Mouse (Mus musculus): ENCODE results near the gene Dtl.
"Not testable (repeated sequence)": the region's sequence is repeated elsewhere in the genome, so short reads cannot be mapped to it uniquely, and the experiment has no call there.

Gene Dtl

DNA sequence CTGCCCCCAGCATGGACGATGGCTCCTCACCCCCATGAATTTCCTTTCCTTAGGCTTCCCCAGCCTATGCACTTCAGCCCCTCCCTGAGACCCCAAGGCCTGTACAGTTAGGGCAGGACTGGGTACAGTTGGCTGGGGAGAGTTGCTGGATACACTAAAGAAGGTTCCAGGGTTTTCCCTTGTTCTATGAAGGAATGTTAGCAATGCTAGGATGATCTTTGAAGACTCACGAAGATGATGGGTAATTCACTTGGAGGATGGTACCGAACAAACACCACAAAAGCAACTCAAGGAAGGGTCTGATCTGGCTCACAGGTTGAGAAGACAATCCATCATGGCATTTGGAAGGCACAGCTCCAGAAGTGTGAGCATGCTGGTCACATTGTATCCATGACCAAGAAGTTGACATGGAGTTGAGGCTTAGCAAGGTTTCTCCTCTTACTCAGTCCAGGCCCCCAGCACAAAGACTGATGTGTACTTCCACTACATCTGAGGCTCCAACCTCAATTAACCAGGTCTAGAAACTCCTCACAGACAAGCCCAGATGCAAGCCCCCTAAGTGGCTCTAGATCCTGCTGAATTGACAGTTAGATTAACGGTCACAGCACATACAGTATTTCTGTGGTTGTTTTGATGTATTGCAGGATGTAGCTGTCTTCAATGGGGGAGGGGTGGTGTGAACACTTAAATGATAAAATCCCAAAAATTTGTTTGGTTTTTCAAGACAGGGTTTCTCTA, 55.8 kb downstream of the Dtl start:
- DNase-seq (ENCODE audit: low spot score), result no peak

DNA sequence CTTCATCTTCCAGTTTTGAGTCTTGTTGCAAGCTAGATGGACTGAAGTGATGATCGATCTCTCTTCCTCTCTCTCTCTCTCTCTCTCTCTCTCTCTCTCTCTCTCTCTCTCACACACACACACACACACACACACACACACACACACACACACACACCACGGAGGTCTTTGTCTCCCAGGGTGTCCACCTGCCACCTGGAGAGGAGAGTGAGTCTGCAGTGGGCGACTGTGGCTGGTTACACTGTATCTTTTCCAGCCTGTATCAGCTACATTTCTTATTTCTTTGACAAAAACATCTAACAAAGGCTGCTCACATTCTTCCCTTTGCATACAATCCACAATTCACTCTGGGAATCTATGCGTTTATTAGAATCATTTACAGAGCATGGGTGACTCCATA, 56.4 kb downstream of the Dtl start:
- no peak for DNase-seq (ENCODE audit: low spot score)

DNA sequence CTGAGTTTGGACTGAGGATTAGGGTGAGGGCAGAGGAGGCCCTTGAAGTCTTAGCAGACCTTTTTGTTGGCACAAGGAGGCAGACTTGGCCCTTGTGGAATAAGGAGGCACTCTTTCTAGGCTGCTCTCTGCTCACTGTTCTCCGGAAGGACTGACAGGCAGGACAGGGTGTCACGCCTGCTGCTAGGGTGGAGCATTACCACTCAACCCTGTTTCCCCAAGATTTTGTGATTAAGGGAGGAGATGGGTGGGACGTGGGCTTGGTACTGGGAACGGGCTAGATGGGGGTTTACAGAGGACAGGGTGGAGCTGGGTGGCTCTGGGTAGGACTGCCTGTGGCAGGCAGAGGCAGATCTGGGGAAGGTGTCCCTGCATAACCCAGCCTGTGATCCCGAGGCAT, 57.4 kb downstream of the Dtl start:
- DNase-seq (ENCODE audit: low spot score), result no peak

DNA sequence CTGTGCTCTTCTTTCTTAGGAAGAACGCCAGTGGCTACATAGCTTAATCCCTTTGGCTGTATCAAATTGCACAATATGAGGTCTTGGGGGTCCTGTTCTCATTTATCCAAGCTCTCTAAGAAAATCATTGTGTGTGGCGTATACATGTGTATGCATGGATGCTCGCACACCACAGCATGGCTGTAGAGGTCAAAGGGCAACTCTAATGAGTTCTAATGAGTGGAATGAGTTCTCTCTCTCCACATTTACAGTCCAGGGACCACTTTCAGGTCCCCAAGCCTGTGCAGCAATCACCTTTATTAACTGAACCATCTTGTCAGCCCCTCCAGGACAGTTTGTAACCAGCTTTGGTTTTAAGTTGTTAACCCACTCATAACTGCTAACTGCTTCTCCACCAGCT, 58.3 kb downstream of the Dtl start:
- DNase-seq (ENCODE audit: low spot score), result no peak

DNA sequence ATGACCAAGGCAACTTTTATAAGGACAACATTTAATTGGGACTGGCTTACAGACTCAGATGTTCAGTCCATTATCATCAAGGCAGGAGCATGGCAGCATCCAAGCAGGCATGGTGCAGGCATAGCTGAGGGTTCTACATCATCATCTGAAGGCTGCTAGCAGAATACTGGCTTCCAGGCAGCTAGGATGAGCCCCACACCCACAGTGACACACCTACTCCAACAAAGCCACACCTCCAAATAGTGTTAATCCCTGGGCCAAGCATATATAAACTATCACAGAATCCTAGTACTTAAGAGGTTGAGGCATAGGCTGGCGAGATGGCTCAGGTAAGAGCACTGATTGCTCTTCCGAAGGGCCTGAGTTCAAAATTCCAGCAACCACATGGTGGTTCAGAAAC, 59.0 kb downstream of the Dtl start:
- DNase-seq (ENCODE audit: low spot score), result not testable (repeated sequence)

DNA sequence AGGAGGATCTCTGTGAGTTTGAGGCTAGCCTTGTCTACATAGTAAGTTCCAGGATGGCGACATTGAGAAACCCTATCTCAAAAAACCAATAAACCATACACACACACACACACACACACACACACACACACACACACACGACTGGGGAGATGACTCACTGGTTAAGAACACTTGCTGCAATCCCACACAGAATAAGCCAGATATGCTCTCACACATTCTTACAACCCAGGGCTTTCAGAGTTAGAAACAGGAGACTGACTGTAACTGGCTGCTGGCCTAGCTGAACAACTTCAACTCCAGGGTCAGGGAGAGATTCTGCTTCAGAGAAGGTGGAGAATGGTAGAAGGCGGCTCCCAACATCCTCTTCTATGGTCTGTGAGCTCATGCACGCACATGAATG, 62.1 kb downstream of the Dtl start:
- DNase-seq (ENCODE audit: low spot score), result no peak

DNA sequence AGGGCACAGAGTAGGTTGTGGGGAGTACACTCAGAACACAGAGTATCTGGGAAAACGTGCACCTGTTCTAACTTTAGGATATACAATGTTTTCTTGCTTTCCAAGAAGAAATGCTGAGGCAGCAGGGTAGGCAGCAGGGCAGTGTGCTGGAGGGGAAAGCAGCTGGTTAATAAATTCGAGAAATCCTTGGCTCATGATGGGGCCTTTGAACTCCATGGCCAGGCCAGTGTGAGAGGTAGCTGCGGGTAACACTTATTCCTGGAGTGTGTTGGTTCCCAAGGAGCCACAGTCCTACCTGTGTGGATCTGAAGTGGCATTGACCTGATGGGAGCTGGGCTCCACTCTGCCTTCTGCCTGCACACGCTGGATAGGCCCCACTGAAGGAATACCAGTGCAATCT, 63.0 kb downstream of the Dtl start:
- no peak for DNase-seq (ENCODE audit: low spot score)

DNA sequence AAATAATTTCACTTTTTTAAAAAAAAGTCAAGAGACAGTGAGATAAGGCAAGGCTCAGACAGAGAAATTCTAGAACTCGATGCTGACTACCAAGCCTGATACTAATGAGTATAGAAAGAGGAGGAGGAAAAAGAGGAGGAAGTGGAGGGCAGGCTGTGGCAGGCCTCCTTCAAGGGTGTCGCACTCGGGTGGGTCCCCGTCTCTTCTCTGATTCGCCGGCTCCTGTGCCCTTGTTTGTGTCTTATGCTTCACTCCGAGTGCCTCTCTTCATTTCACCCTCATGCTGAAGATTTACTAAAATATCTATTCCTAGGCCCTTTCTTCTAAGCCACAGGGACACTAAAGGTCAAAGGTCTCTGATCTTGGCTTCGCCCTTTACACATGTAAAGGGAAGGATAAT, 63.8 kb downstream of the Dtl start:
- no peak for DNase-seq (ENCODE audit: low spot score)

DNA sequence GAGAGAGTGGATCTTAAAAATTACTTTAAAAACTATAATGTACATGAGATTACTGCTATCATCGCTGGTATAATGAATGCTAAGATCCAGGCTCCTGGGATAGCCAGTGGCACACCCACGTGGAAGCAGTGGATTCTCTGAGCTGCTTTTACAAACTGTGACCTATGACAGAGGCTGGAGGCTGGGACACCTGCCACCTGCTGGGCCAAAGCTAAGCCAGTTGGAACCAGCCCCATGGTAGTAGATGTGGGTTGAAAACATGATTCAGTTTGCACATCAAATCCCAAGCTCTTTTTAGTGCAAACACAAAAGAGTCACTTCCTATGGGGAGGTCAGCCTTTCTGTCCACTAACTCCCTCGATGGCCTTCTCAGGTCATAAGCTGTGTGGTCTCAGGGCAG, 65.5 kb downstream of the Dtl start:
- no peak for DNase-seq (ENCODE audit: low spot score)

DNA sequence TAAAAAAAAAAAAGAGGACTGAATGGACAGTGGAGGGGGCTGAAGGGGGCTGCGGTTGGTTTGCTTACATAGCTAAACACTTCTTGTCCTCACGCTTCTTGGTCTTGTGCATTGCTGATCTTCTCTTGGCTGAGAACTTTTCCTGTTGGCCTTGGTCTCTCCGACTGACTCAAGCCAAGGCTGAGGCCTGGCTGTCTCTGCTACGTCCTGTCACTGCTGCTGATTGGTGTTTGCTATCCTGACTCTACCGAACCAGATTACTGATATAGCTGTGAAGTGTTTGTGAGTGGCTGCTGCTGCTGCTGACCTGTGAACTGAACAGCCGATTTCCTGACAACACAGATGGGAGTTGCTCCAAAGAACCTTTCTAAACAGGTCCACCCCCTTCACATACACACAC, 66.2 kb downstream of the Dtl start:
- DNase-seq (ENCODE audit: low spot score), result no peak

DNA sequence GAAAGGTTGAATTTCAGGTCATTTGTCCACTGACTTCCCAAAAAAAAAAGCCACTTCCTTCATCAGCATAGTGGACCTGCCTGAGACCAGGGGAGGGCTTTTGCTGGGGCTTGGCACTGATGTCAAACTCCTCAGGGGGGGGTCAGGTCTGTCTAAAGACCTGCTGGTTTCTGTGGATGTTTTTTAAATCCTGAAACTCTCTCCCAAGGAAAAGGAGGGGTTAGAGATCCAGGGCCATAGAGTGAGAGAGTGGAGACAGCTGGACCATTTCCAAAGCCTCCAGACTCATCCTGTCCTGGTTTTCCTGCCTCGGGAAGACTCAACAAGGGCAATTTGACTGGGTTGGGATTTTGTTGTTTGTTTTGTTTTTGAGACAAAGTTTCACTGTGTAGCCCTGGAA, 68.6 kb downstream of the Dtl start:
- no peak for DNase-seq (ENCODE audit: low spot score)

DNA sequence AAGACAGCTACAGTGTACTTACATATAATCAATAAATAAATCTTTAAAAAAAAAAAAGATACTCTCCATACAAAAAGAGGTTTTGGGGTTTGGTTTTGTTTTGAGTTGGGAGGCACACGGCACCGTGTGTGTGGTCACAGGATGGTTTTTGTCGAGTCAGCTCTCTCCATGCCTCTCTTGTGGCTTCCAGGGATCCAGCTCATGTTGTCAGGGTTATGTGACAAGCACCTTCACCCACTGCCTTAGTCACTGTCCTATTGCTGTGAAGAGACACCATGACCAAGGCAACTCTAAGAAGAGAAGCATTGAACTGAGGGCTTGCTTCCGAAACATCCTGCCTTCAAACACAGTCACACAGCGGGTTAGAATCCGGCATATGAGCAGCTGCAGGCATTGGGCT, 75.7 kb downstream of the Dtl start:
- no peak for DNase-seq (ENCODE audit: low spot score)

DNA sequence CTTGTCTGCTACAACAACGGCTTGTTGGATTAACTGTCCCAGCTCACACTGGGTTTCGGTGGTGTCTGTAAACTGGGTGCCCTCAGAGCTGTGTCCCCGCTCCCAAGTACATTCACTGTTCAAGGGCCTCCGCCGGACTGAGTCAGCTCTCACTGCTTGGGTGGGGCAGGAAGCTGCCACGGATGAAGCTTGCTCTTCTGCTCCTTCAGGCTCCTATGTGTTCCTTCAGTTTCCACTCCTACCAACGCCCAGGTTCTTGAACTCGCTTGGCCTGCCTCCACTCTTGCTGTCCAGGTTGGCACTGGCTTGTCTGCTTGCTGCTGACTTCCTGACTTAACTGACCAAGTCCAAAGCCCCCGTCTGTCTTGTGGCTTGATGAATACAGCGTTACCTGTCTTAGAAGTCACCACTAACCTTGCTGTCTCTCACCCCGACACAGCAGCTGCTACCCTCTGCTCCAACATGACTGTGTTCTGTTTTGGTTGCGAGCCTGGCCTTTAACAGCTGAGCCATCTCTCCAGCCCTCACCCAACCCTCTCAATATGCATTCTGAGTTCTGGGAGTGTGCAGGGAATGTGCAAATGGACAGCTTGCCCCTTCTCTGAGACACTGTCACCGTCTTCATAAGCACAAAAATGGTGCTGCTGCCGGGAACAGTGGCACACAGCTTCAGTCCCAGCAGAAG, 76.9 kb downstream of the Dtl start:
- DNase-seq (ENCODE audit: low spot score), result no peak

DNA sequence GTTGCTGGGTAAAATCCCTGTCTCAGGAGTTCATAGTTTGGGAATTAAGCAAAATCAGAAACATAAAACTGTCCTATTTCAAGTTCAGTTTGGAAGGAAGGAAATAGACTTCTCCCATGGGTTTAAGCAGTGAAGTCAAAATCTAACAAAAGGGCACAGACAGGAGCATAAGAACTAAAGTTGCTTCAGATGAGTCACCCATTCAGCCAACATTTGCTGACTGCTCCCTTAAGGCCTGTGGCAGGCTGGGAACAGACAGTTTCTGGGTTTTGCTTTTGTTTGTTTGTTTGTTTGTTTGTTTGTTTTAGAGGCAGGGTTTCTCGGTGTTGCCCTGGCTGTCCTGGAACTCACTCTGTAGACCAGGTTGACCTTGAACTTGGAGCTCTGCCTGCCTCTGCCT, 78.7 kb downstream of the Dtl start:
- DNase-seq (ENCODE audit: low spot score), result no peak

DNA sequence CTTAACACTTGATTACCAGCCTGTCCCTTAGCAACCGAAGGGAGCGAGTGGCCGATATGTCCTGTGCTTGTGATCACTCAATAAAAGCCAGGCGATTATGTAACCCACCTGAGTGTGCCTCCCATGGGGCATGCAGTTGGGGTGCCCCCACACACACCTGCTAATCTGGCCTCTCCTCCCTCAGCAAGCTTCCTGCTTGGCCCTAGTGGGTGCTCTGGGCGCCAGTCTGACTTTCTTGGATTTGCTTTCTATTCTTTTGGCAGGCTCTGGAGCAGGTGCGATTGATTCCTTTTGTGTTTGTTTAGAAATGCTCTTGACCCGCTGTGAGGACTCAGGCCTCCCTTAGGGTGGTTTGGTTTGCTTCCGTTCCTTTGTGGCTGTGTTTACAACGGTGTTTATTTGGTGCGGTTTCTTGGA, 80.3 kb downstream of the Dtl start:
- no peak for DNase-seq (ENCODE audit: low spot score)

DNA sequence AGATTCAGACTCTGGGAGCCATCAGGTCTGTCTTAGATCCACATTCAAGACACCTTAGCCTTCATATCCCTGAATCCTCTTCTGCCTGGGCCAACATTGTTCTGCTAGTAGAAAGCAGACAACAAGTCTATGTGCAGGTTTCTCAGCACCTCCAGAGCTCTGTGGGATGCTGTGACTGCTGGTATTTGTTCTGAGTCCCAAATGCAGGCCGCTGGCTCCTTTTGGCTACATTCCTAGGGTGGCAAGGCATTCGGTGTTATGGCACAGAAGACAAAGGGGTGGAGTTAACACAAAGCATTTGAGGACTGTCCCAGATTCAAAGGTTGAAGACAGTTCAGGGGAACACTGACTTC, 81.1 kb downstream of the Dtl start:
- no peak for DNase-seq (ENCODE audit: low spot score)

DNA sequence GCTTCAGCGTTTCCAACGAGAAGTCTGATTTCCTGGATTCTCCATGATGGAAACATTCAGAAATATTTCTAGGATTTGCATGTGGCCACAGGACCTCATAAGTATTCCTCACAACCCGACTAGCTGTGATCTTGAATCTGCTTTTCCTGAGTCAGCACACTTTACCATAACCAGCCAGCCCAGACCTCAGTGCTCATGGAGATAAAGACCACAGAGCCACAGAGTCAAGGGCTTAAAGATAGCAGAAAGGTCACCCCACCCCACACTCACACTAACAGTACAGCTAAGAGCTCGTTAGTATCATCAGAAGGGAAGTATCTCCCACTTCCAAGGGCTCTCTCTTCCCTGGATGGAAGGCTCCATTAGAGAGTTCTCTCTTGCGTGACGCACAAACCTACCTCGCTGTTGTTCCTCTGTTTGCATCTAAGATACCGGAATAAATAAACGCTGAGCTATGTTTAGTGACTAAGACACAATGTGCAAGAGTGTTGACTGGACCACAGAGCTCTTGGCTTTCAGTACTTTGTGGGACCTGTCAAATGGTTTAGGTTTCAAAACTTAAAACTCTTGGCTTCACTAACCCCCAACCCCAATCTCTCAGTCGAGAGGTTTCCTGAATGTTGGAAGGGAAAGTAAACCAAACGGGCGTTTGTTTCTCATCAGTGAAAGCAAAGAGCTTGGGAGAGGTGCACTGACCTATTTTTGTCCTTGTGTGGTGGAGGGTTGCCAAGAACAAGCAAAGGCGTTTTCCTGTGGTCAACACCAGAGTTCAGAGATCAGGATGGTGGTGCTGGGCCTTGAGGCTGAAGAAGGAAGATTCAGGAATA, 81.7 kb downstream of the Dtl start:
- no peak for DNase-seq (ENCODE audit: low spot score)

DNA sequence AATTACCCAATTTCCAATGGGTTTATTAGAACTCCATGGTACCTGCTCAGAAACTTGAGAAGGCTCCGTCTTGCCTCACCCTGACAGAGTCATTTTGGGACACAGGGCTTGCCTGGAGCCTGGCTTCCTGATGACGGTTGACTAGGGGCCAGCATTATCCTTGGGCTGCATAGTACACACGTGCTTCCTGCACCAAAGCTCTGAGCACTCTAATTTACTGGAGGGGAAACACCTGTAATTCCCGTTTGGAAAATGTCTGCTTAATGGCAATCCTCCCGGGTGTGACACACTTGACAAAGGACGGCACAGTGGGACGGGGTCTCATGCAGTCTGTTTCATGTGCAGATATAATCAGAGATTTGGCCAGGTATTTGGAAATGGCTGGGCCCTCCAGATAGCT, 84.9 kb downstream of the Dtl start:
- DNase-seq (ENCODE audit: low spot score), result no peak
